Mouse (Mus musculus) gastrocnemius, adult 8-10 months (tissue): ENCODE results near the gene Sumo3. TPM values are rescaled to one million over a fixed set of nuclear protein-coding genes. Genes with fewer than 3 reads are reported as not detected.

Experiments used
- DNase-seq, 2 experiments: peaks; one replicate each; pipeline ENCODE4 v3.0.0; 2022; ENCODE audit warnings: low spot score in 2 of 2
- total RNA-seq, 4 experiments: library from RNA; stranded (reverse); gene quantifications; 2 replicates each; pipeline ENCODE4 v1.2.4; 2022

Sumo3 gene
- total RNA-seq, 4 experiments from 2014 or later, result 38.7 to 59.9 (median 41.6) TPM

DNA sequence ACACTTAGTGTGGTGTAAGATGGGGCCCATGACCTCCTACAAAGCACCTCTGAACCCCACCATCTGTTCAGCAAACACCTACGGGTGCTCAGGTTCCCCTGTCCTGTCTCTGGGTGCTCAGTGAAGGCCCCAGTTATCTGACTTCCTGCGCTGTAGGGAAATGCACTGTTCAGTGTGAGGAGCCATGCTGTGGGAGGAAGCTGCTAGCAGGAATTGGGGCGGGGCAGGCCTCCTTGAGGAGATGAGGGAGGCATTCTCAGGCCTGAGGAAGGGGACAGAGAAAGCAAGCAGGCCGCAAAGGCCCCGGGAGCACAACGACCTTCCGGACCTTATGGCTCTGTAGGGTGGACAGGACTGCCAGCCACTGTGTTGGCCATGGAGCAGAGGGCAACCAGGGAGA, 16.8 kb upstream of the Sumo3 start:
- DNase-seq, result no peak

DNA sequence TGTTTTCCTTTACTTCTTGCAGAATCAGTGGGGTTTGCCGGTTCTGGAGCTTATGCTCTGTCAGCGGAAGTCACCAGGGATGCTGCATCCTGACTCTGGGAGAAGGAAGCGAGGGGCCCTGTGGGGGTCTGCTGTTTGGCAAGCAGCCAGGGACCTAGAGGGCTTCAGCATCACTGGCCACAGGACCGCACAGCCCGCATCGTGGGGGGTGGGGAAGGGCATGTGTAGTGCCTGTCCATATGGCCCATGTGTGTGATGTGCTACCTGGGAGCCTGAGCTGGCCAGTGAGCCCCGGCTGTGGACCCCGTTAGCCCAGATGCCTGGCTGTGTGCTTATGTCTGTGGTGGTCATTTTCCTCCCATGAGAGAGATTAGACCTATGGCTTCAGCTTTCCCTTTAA, 16.1 kb upstream of the Sumo3 start:
- DNase-seq, result no peak

DNA sequence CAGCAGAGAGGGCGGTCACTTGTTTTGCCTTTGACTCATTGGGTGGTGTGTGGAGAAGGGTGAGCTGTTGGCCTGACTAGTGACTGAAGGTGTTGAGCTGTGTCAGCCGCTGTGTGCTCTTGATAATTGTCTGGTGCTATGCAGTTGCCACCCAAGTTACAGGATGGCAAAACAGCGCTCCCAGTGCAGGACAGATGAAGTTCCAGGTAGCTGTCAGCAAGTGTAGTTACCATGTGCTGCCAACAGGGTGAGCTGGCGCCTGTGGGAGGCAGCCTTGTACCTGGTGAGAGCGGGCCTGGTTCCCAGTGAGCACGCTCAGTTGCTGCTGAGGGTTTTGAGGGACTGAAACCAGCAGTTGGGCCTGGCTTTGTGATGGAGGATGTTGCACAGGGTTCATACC, 15.1 kb upstream of the Sumo3 start:
- DNase-seq, result no peak

DNA sequence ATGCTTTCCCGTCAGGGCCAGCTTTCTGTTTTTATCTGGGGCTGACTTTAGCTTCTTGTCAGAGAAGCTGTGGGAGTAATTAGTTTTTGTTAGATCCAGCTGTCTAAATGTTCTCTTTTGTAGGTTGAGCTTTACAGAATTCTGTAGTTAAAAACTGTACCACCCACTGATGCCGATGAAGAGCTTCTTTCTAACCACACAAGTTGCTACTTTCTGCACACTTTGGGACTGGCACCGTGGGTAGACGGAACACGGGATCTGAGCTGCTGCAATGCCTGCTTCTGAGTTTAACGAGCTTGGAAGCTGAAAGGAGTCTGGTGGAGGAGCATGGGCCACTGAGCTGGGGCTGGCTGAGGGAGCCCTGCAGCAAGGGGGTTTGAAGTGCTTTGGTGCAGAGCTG, 14.4 kb upstream of the Sumo3 start:
- no peak for DNase-seq

DNA sequence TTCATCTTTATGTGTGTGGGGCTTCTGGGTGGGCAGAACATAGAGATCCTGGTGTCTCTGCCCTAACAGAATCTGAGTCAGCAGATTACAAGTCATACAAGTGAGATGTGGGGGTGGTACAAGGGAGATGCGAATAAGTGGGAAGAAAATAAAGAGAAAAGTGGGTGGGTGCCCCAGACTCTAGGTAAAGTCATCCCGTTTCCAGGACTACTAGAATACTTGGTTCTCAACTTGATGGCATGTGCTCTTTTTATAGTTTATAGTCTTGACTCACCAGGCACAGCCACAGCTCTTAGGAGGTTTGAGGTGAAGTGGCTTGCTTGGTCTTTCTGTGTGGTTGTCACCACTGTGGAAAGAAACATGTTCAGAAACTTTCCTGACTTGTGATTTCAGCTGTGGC, 9.8 kb upstream of the Sumo3 start:
- DNase-seq, result no peak

DNA sequence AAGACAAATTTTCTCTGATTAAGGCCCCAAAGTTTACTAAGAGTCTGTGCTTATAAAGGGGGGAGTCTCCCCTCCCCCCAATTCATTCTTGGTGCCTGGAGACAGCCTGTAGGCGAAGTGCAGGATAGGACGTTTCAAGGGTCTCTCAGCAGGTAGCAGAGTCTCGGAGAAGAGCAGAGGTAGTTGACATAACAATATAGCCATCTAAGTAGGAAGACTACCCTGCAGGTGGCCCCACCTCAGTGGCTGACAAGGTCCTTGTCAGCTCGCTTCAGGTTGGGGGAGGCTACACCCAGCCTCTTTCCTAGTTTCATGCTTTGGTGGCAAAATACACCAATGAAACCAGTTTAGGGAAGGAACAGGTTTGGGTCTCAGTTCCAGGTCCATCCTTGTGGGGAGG, 2.9 kb upstream of the Sumo3 start:
- DNase-seq, result no peak

DNA sequence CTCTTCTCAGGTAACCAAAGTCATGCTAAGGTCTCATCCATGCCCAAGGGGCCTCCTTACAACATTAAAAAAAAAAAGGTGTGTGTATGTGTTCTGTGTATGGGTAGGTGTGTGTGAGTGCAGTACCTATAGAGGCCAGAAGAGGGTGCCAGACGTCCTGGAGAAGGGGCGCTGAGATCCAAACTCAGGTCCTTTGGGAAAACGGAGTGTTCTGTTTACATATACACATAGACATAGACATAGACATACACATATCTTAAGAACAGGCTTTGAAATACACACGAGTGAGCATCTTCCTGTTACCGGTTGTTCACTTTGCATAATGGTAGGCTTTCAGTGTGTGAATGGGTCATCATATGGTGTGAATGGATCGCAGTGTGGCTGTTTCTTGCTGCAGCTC, 1.8 kb upstream of the Sumo3 start:
- DNase-seq, result no peak

DNA sequence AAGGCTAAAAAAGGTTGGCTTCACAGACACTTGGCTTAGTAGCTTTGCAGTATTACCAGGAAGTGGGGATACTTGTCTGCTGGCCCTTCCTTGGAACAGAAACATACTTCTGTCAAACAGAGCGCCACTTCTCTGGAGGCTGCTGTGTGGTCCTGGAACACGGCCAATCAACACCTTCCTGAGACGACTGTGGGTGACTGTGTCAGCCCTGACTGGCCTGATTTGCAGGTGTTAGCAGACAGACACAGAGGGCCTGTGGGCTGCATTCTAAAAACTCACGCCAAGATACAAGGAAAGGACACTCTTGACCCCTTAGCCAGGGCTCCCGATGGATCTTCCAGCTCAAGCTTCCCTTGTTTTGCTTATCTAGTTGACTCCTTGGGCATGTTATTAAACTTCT, 939 bp upstream of the Sumo3 start:
- no peak for DNase-seq

DNA sequence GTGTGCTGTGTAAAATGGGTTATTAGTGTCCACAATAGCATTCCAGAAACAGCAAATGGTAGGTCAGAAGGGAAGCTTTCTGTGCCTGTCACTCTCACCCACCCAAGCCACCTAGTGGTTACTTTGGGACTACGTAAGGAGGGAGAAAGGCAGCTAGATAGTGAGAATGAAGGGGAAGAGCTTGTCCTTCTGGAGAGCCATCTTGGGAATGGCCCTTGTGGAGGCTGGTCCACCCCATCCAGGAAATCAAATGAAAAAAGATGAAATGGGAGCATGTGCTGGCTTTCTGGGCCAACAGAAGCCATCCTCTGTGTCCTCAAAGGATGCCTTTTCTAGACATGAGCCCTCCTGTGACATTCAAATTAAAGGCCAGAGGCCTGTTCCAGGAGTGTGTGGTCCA, 529 bp upstream of the Sumo3 start:
- DNase-seq, result no peak

DNA sequence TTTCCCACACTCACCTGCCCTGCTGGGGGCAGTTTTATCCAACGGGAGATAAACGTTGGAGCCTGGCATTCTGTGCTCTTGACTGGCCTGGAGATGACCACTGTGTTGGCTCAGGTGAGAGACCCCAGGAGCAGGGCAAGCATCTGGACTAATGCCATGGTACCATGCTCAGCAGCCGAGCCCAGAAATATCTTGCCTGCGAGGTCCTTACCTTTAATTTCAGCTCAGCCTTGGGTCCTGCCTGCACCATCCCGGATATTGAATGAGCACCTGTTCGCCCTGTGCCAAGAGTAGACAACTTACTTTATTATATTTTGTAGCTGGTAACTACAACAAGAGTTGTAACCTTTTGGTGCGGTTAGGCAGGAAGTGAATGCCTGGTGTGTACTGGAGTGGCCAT, 958 bp downstream of the Sumo3 start:
- DNase-seq, result no peak

DNA sequence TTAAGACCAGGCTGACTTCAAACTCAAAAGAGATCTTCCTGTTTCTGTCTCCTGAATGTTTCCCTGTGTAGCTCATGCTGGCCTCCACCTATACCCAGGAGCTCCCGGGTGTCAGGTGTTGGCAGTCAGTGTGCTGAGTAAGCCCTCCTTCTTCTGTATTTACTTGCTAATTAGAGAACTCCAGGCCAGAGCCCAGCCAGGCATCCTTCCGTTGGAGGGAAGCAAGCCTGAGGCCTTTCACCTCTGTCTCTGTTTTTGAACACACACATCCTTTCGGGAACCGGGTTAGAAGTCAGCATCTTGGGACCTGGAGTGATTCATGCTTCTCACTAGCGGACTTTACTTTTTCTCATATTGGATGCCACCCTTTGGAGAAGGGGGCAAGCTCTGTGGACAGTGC, 1.5 kb downstream of the Sumo3 start:
- DNase-seq, result no peak

DNA sequence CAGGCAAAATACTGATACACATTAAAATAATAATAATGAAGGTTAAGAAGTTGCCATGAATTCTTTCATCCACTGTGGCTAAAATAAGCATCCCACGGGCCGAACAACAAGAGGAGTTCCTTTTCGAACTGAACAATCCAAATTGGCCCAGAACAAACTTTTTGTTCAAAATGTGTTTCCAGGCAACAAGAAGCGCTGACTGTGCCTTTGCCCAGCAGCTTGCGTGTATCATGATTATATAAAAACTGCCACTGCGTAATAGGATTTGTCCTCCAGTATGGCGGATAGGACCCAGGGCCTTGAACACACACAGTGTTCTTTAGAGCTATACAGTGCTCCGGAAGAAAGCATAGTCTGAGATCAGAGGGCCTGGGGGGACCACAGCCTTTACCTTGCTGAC, 2.7 kb downstream of the Sumo3 start:
- no peak for DNase-seq

DNA sequence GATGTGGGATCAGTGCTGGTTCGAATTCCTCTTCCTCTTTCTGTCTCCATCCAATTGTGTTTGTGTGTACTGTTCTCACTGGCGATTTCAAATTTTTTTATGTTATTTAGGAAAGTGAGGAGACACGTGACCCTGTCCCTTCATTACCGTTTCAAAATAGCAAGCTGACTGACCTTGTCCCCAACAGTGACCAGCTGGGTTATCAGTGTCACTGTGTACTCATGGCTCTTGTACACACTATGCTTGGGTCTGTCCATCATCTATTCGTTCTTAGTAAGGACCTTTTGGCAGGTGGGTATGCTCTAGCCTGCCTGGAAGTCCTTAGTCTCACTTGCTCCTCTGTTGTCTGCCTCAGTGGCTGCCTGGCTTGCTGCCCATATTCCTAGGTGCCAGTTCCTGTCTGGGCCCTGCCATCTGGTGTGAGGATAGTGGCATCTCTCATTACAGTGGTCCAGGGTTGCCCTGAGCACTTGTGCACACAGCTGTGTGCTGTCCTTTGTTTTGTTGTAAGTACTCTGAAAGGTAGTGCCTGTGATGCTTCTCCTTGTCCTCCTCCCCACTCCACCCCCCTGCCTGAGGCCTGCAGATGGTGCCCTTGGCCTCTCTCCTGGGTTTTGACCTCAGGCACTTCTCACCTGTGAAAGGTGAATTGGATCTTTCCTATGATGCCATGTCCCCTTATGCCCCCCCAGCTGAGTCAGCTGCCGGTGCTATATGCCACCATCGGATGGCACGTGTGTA, 4.5 kb downstream of the Sumo3 start:
- DNase-seq, result no peak

DNA sequence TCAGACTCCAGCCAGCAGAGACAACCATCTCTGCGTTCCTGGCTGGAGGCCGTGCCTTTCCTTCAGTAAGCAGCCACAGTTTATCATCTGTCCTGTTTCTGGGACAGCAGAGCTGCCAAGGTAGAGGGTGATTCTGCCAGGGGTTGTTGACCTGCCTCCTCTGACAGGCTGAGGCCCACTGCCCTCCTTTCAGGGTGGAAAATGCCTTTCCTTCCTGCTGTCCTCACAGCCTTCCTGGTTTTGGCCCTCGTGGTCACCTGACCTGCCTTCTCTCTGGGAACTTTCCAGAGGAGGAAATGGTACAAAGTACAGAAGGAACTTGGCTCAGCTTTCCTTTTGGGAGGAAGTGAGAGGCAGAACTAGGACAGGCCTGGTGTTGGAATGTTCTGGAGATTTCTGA, 7.5 kb downstream of the Sumo3 start:
- DNase-seq, result peak in 1 of 2 experiments; percentile 29

DNA sequence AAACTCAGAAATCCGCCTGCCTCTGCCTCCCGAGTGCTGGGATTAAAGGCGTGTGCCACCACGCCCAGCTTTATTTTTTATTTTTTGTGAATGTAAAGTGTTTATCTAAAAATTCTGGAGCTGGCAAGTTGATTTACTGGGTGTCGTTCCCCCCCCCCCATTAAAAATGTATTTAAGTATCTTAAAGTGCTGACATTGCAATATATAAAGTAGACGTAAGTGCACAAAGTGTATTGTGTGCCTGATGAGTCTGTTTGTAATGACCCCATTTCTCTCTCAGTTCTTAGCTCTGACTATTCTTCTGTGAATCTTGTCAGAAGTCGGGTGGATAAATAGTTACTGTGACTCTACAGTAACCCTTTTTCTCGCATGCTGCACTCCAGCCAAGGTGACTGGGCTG, 9.8 kb downstream of the Sumo3 start:
- DNase-seq, result no peak

DNA sequence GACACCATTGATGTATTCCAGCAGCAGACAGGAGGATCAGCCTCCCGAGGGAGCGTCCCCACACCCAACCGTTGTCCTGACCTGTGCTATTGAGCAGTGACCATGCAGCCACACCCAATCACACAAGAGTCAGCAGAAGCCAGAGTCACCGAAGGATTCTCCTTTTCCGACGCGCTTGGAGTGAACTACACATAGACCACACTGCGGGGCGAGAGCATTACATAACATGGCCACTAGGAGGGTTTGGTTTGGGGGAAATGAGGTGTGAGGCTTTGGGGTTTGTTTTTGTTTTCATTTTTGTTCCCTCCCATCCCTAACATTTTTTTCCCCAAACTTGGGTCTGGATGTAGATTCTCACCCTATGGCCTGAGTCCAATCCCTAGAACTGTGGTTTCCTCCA, 10.3 kb downstream of the Sumo3 start:
- no peak for DNase-seq

DNA sequence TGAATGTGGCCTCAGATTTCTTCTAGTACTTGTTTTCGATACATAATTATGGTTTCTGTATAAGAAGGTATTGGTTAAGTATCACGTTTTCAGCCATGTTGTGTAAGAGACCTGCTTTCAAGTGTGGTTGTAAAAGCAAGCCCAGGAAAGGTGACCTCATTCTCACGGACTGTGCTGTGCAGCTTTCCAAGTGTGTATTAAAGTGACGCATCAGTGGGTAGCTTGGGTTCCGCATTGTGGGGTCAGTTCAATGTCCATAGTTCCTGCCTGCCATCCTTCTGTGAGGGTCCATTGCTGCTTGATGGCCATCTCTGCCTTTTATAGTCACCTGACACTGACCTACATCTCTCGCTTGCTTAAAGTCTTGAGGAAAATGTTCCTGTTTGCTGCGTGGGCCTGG, 11.0 kb downstream of the Sumo3 start:
- DNase-seq, result no peak

DNA sequence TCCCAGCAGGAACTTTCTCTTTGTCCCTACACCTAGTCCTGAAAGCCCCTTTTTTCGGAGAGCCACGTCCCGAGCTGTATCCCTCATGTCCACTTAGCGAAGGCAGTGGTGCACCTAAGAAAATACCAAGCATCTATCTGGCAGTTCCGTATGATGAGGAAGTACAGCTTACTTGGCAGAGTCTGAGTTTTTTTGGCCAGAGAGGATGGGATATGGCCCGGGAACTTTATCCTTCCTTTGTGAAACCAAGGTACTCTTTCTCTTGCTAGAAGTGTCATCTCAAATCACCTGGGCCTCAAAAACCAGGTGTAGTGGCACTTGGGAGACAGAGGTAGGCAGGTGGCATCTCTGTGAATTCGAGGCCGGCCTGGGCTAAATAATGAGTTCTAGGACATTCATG, 15.6 kb downstream of the Sumo3 start:
- no peak for DNase-seq

DNA sequence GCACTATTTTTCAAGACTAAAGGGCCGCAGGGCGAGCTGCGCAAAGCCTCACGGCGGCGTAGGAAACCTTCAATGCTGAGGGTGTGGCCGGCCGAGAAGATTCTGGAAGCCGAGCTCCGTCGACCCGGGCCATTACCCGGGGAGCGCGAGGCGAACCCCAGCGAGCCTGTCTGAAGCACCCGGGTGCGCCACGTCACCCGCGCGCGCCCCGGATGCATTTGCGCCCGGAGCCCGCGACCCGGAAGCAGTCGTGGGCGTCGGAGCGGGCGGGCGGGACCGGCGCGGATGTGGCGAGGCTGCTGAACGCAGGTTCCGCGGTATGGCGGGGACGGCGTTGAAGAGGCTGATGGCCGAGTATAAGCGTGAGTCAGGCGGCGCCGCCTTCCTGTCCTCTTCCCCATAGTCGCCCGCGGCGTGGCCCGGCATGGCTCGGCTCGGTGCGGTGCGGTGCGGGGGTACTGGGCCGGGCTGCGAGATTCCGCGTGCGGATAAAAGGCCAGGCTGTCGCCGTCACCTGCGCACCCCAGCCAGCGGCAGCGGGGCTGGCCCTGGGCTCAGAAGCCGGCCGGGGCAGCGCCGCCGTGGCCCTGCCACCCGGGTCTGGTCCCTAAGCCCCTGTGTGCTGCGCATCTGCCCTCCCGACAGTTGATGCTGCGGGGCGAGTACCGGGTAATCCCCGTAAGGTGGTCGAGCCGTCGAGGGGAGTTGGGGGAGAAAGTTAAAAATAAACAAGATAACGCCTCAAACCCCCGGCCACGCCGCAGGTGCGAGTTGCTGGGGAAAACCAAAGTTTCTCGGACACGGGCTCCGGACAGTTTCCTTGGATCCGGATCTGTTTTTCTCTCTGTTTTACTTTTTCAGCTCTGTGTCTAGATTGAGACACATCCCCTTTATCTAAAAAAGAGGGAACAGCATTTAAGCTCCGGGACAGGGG, 16.4 kb downstream of the Sumo3 start, which contains the start of gene Ube2g2:
Ube2g2 (plus strand) TSS at position 221 of the 934 bp plus-strand sequence.
- DNase-seq, result peak; percentile 87 to 88

DNA sequence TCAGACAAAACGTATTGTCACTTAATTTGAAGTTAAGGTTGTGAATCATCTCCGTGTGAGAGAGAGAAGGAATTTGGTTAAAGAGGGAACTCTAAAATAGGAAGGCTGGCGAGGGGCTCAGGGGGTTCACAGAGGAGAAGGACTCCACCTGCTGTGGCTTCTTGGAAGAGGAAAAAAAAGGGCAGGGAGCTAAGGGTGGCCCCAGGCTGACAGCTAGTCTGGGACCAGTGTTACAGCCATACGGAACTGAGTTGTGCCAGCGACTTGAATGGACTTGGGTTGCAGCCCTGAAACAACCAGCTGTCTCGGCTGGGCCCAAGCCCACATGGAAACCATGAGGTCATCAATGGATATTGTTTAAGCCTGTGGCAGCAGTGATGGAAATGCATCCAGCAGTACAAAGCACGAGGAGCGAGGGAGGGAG, 17.2 kb downstream of the Sumo3 start:
- peak; percentile 43 to 52 for DNase-seq

DNA sequence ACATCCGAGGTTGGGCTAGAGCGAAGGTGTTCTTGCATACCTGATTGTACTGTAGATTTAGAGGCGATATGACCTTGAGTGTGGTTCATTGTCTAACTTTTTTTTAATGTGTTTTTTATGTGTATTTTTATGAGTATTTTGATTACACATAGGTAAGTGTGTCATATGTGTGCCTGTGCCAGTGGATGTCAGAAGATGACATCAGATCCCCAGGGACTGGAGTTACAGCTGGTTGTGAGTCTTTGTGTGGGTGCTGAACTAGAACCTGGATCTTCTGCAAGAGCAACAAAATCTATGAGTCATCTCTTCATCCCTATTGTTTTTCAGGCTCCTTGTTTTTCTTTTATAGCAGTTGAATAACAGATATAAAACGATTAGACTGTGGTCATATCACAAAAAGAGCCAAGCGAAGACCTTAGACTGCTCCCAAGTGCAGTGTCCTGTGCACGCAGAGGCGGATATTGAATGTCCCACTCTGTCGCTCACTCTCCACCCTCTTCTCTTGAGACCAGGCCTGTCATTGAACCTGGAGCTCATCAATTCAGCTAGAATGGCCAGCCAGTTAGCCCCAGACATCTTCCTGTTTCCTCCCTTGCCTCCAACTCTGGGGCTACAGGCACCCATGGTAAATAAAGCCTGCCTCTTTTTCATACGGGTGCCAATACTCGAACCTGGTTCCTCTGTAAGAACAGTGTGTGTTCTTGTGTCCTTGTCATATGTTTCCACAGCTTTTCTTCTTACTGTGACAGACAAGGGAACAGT, 17.9 kb downstream of the Sumo3 start:
- no peak for DNase-seq

DNA sequence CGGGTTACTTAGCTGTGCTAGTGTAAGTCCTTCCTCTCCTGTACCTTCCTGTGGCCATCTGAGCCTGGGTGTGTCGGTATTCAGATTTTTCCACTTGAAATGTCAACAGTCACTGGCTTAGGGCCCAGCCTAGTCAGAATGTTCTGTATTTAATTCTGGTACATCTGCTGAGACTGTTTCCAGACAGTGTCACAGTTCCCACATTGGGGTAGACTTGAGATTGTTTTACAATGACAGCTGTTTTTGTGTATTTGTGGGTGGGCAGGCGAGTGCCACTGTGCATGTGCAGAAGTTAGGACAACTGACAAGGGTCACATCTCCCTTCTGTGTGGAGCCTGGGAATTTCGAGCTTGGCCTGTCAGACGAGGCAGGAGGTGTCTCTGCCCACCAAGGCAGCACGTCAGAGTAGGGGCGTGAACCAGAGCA, 18.7 kb downstream of the Sumo3 start:
- DNase-seq, result peak; percentile 35 to 53
